Mouse (Mus musculus): ENCODE measurements around the gene Fbxo7. TPM values are rescaled to one million over a fixed set of nuclear protein-coding genes. Genes with fewer than 3 reads are reported as not detected.

The Fbxo7 gene
- polyA plus RNA-seq (2014; fragmentation: Nextera tagmentation; extraction: Ambion mirVana), result 25.9 and 33.3 TPM in 2 replicates

DNA sequence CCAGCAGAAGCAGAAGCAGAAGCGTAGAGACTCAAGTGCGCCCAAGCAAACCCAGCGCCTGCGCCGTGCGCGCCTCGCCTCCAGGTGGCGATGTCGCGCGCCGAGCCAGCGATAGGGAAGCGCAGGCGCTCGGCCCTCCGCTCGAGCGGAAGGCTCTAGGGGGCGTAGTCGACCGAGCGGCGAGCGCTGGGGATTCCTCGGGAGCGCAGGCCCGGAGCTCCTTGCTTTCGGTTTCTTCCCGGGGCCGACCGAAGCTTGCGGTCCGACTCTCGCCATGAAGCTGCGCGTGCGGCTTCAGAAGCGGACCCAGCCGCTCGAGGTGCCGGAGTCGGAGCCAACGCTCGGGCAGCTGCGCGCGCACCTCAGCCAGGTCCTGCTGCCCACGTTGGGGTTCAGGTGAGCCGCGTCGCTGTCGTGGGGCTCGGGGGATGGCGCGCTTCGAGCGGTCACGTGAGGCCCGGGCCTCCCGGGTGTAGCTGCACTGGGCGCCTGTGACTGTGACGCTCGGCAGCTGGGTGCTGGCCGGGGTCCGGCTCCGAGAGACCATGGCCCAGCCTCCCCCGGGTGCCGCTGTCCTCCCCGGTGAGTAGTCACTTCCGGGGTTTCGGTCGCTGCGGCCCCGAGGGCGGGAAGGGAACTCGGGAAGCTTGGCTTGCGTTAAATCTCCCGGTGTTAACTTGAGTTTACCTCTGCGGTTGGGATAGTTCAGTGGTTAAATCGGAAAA lies at the start of gene Fbxo7:
TSS of gene Fbxo7 (plus strand) at position 224 of the 725 bp plus-strand sequence.
- Histone ChIP-seq H3K9ac (ENCODE audit: low read depth, low read length) (peak within 1 kb of the TSS; percentile 82), H3K27ac (ENCODE audit: low read depth, low read length) (peak within 1 kb of the TSS; percentile 88), H3K4me3 (ENCODE audit: low read length) (peak within 1 kb of the TSS; percentile 93), H3K4me1 (ENCODE audit: control insufficient read depth, insufficient read depth, low read length) (peaks cover 4% of the 10 kb centered on the region; the same call in 1 of the 2 replicates), H3K36me3 (ENCODE audit: control insufficient read depth, insufficient read depth, low read length) (no peaks in the 10 kb centered on the region; the same call in 1 of the 2 replicates), H3K27me3 (ENCODE audit: control insufficient read depth, insufficient read depth, low read length) (0 out of 2 replicates have a peak, but pooled peaks cover 3% of the 10 kb centered on the region), H3K4me2 (replicated peaks; ENCODE audit: low read depth, low read length) (peak within 1 kb of the TSS; percentile 60), H3K9me3 (ENCODE audit: control insufficient read depth, low read length) (no peaks in the 10 kb centered on the region)
- under 1% methylated on average over 82 of the region's 82 CpGs for WGBS
- ATAC-seq (ENCODE audit: low FRiP score, low TSS enrichment), result peak; percentile 96

DNA sequence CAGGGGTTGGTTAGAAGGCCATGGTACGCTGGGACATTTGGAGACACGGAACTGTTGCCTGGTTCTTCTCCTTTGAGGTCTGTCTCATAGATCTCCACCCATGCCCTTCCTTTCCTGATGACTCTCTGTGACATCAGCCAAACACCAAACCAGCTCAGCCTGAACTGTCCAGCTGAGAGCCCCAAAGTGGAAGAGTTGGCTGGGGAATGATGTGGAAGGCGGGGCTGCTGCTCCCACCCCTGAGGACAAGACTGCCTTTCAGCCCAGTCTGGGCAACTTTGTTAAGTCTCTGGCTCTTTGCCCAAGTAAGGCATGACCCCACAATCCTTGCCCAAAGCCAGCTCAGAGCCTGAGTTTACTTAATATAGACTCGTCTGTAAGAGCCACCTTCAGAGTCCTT lies 48.9 kb upstream of the Fbxo7 start:
- no peak overlapping the region for H3K27ac ChIP-seq (ENCODE audit: low read depth, low read length)
- no peaks in the 10 kb centered on the region for H3K9me3 ChIP-seq (ENCODE audit: control insufficient read depth, low read length)
- 85% methylated on average over 4 of the region's 4 CpGs for whole genome bisulfite sequencing
- H3K4me2 ChIP-seq (replicated peaks; ENCODE audit: low read depth, low read length), result no peak overlapping the region
- H3K27me3 ChIP-seq (ENCODE audit: control insufficient read depth, insufficient read depth, low read length), result no peaks in the 10 kb centered on the region
- H3K4me1 ChIP-seq (ENCODE audit: control insufficient read depth, insufficient read depth, low read length), result no peaks in the 10 kb centered on the region
- ATAC-seq (ENCODE audit: low FRiP score, low TSS enrichment), result no peak
- no peak overlapping the region for H3K9ac ChIP-seq (ENCODE audit: low read depth, low read length)
- no peaks in the 10 kb centered on the region for H3K36me3 ChIP-seq (ENCODE audit: control insufficient read depth, insufficient read depth, low read length)
- H3K4me3 ChIP-seq (ENCODE audit: low read length), result no peak overlapping the region

DNA sequence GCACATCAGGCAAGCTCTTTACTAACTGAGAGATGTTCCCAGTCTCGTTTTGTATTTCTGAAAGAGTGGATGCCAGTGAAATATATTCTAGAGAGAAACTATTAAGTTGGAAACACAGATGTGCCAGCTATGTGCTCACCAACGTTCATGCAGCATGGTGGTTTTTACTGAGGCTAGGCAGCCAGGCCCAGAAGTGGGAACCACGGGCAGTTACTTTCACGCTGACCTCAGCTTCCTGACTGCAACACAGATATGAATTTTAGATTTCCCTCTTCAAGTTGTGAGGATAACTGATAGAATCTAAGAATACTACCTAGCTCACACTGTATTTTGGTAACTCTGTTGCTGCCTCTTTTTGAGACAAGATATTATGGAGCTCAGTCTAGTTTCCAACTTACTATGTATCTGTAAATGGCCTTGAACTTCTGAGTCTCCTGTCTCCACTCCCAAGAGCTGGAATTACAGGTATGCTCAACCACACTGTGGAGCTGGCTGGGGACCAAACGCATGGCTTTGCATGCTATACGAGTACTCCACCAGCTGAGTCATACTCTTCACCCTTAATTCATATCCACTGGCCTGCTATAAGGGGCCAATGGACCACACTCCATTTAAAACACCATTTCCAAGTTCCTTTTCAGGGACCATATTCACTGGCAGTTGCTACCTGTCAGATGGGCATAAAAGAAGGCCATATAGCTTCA lies 32.2 kb upstream of the Fbxo7 start:
- WGBS, result 77% methylated on average over 6 of the region's 6 CpGs
- H3K36me3 ChIP-seq (ENCODE audit: control insufficient read depth, insufficient read depth, low read length), result no peaks in the 10 kb centered on the region
- no peak overlapping the region for H3K9ac ChIP-seq (ENCODE audit: low read depth, low read length)
- H3K9me3 ChIP-seq (ENCODE audit: control insufficient read depth, low read length), result no peaks in the 10 kb centered on the region
- no peaks in the 10 kb centered on the region for H3K27me3 ChIP-seq (ENCODE audit: control insufficient read depth, insufficient read depth, low read length)
- H3K27ac ChIP-seq (ENCODE audit: low read depth, low read length), result no peak overlapping the region
- no peak overlapping the region for H3K4me3 ChIP-seq (ENCODE audit: low read length)
- no peak for ATAC-seq (ENCODE audit: low FRiP score, low TSS enrichment)
- no peak overlapping the region for H3K4me2 ChIP-seq (replicated peaks; ENCODE audit: low read depth, low read length)
- H3K4me1 ChIP-seq (ENCODE audit: control insufficient read depth, insufficient read depth, low read length), result no peaks in the 10 kb centered on the region

DNA sequence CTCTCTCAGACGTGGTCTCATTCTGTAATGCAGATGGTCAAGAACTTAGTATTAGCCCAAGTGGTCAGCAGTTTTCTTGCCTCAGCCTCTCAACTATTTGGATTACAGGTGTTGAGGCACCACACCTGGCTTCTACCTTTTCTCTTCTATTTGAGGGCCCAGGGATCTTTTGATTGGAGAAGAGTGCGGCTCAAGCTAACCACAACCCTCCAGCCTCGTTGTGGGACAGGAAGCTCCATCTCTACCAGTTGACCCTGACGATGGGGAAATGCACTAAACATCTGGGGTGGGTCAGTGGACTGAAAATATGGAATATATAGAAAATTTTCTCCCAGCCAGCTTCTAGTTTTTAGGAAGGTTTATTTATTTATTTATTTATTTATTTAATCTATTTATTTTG lies 29.4 kb upstream of the Fbxo7 start:
- H3K9ac ChIP-seq (ENCODE audit: low read depth, low read length), result no peak overlapping the region
- no peak overlapping the region for H3K4me3 ChIP-seq (ENCODE audit: low read length)
- H3K27ac ChIP-seq (ENCODE audit: low read depth, low read length), result no peak overlapping the region
- 84% methylated on average over 4 of the region's 4 CpGs for WGBS
- H3K4me2 ChIP-seq (replicated peaks; ENCODE audit: low read depth, low read length), result no peak overlapping the region
- no peak for ATAC-seq (ENCODE audit: low FRiP score, low TSS enrichment)
- no peaks in the 10 kb centered on the region for H3K36me3 ChIP-seq (ENCODE audit: control insufficient read depth, insufficient read depth, low read length)
- H3K27me3 ChIP-seq (ENCODE audit: control insufficient read depth, insufficient read depth, low read length), result no peaks in the 10 kb centered on the region
- H3K4me1 ChIP-seq (ENCODE audit: control insufficient read depth, insufficient read depth, low read length), result no peaks in the 10 kb centered on the region
- no peaks in the 10 kb centered on the region for H3K9me3 ChIP-seq (ENCODE audit: control insufficient read depth, low read length)

DNA sequence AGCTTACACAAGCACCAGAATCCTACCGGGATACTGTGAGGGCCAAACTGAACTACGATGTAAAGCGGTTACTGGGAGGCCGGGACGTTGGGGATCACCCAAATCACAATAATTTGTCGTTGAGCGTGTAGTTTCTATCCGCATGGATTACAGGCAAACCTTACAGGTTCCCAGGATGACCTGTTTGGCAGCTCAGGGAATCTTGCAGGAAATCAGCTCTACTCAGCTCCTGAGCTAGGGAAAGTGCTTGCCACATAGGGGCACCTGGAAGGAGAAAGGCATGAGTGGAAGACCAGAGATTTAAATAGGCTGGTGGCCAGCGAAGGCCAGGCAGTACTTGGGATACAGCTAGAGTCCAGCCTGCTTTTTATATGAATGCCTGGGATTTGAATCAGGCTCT lies 27.9 kb upstream of the Fbxo7 start:
- Histone ChIP-seq H3K9me3 (ENCODE audit: control insufficient read depth, low read length) (no peaks in the 10 kb centered on the region), H3K4me1 (ENCODE audit: control insufficient read depth, insufficient read depth, low read length) (no peaks in the 10 kb centered on the region), H3K27ac (ENCODE audit: low read depth, low read length) (no peak overlapping the region), H3K27me3 (ENCODE audit: control insufficient read depth, insufficient read depth, low read length) (no peaks in the 10 kb centered on the region), H3K9ac (ENCODE audit: low read depth, low read length) (no peak overlapping the region), H3K4me2 (replicated peaks; ENCODE audit: low read depth, low read length) (no peak overlapping the region), H3K36me3 (ENCODE audit: control insufficient read depth, insufficient read depth, low read length) (no peaks in the 10 kb centered on the region), H3K4me3 (ENCODE audit: low read length) (no peak overlapping the region)
- 91% methylated on average over 9 of the region's 9 CpGs for WGBS
- ATAC-seq (ENCODE audit: low FRiP score, low TSS enrichment), result no peak

DNA sequence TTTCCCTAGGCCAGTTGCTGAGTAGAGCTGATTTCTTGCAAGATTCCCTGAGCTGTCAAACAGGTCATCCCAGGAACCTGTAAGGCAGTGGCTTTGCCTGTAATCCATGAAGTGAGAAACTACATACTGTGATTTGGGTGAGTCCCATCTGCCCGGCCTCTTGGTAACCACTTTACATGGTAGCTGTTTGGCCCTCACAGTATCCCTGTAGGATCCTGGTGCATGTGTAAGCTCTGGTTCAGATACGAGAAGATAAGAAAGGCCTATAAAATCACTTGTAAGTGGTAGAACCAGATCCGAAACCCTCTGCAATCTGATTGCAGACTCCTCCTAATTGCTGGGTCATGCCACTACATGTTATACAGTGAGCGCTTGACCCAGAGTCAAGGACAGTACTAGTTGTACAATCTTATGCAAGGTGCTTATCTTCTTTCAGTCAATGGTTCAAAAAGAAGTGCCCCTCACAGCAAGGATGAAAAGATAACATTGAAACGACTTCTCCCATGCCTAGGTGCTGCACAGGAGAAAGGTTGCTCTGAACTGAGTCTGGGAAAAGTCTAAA lies 27.1 kb upstream of the Fbxo7 start:
- Histone ChIP-seq H3K4me2 (replicated peaks; ENCODE audit: low read depth, low read length) (no peak overlapping the region), H3K4me3 (ENCODE audit: low read length) (no peak overlapping the region), H3K9ac (ENCODE audit: low read depth, low read length) (no peak overlapping the region), H3K36me3 (ENCODE audit: control insufficient read depth, insufficient read depth, low read length) (no peaks in the 10 kb centered on the region), H3K9me3 (ENCODE audit: control insufficient read depth, low read length) (no peaks in the 10 kb centered on the region), H3K4me1 (ENCODE audit: control insufficient read depth, insufficient read depth, low read length) (no peaks in the 10 kb centered on the region), H3K27me3 (ENCODE audit: control insufficient read depth, insufficient read depth, low read length) (no peaks in the 10 kb centered on the region), H3K27ac (ENCODE audit: low read depth, low read length) (no peak overlapping the region)
- ATAC-seq (ENCODE audit: low FRiP score, low TSS enrichment), result no peak
- 76% methylated on average over 5 of the region's 5 CpGs for WGBS

DNA sequence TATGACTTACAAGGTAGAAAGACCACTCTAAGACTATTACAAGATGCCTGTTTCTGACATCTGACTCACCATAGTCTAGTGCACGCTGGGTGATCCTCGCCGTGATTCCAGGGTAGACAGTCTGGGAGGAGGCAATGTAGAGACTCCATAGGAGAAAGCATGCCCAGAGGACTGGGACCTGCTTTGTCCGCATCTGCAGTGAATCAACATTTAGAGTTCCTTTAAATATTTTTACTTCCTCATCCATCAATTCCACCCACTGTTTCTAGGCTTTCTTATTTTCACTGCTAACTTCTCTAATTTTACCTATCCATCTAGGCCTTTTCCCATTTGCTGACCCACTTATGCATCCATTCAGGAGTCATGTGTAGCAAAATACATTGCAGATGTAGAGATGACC lies 21.3 kb upstream of the Fbxo7 start:
- H3K9me3 ChIP-seq (ENCODE audit: control insufficient read depth, low read length), result no peaks in the 10 kb centered on the region
- no peaks in the 10 kb centered on the region for H3K4me1 ChIP-seq (ENCODE audit: control insufficient read depth, insufficient read depth, low read length)
- no peak for ATAC-seq (ENCODE audit: low FRiP score, low TSS enrichment)
- H3K27ac ChIP-seq (ENCODE audit: low read depth, low read length), result no peak overlapping the region
- no peaks in the 10 kb centered on the region for H3K27me3 ChIP-seq (ENCODE audit: control insufficient read depth, insufficient read depth, low read length)
- WGBS, result 90% methylated on average over 4 of the region's 4 CpGs
- no peak overlapping the region for H3K9ac ChIP-seq (ENCODE audit: low read depth, low read length)
- no peak overlapping the region for H3K4me2 ChIP-seq (replicated peaks; ENCODE audit: low read depth, low read length)
- no peak overlapping the region for H3K4me3 ChIP-seq (ENCODE audit: low read length)
- H3K36me3 ChIP-seq (ENCODE audit: control insufficient read depth, insufficient read depth, low read length), result no peaks in the 10 kb centered on the region

DNA sequence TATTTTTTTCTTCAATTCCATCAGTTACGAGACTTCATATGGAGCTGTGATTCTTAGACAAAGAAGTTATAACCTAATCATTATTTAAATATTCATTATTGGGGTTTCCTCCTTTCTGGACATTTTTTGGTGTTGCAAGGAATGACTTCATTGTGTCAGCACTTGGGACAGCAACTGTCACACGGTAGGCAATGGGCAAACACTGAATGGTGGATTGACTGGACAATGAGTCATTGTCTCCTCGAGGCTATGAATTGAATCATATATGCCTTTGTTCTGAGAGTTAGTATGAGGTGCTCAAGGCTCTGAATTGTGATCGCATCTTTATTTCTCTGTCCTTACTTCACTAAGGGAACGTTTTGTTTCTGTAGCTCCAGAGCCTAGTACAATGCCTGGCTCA lies 15.3 kb upstream of the Fbxo7 start:
- no peaks in the 10 kb centered on the region for H3K36me3 ChIP-seq (ENCODE audit: control insufficient read depth, insufficient read depth, low read length)
- no peak overlapping the region for H3K27ac ChIP-seq (ENCODE audit: low read depth, low read length)
- H3K9ac ChIP-seq (ENCODE audit: low read depth, low read length), result no peak overlapping the region
- no peaks in the 10 kb centered on the region for H3K4me1 ChIP-seq (ENCODE audit: control insufficient read depth, insufficient read depth, low read length)
- no peaks in the 10 kb centered on the region for H3K9me3 ChIP-seq (ENCODE audit: control insufficient read depth, low read length)
- no peak overlapping the region for H3K4me3 ChIP-seq (ENCODE audit: low read length)
- WGBS, result 83% methylated on average over 5 of the region's 5 CpGs
- H3K4me2 ChIP-seq (replicated peaks; ENCODE audit: low read depth, low read length), result no peak overlapping the region
- ATAC-seq (ENCODE audit: low FRiP score, low TSS enrichment), result no peak
- H3K27me3 ChIP-seq (ENCODE audit: control insufficient read depth, insufficient read depth, low read length), result 0 out of 2 replicates have a peak, but pooled peaks cover 6% of the 10 kb centered on the region

DNA sequence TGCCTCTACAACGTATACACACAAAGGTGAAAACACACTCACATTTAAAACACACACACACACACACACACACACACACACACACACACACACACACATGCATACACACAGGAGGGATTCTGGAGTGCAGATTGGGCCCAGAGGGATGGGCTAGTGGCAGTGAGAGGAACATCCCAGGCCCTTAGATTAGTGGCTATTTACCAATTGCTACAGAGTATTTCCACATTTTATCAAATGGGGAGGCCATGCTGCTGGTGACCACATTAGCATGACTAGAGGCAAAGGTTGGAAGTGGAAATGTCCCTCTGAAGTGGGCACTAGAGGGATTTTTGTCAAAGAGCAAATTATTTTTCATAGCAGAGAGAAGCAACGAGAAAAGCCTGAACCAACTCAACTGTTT lies 12.1 kb upstream of the Fbxo7 start:
- WGBS, result 93% methylated on average over 2 of the region's 2 CpGs
- H3K9ac ChIP-seq (ENCODE audit: low read depth, low read length), result no peak overlapping the region
- no peaks in the 10 kb centered on the region for H3K4me1 ChIP-seq (ENCODE audit: control insufficient read depth, insufficient read depth, low read length)
- H3K4me2 ChIP-seq (replicated peaks; ENCODE audit: low read depth, low read length), result no peak overlapping the region
- 0 out of 2 replicates have a peak, but pooled peaks cover 11% of the 10 kb centered on the region for H3K27me3 ChIP-seq (ENCODE audit: control insufficient read depth, insufficient read depth, low read length)
- H3K27ac ChIP-seq (ENCODE audit: low read depth, low read length), result no peak overlapping the region
- no peaks in the 10 kb centered on the region for H3K9me3 ChIP-seq (ENCODE audit: control insufficient read depth, low read length)
- no peak for ATAC-seq (ENCODE audit: low FRiP score, low TSS enrichment)
- no peaks in the 10 kb centered on the region for H3K36me3 ChIP-seq (ENCODE audit: control insufficient read depth, insufficient read depth, low read length)
- H3K4me3 ChIP-seq (ENCODE audit: low read length), result no peak overlapping the region
